Mouse (Mus musculus) cerebral cortex, adult 2 months (tissue): ENCODE results near the gene Rab37.

Experiments
- WGBS: fragments of 180-500 bp; shearing (Covaris S2); methylation state at CpG from one replicate; pipeline ENCODE4 v1.1.7; 2018; 5-methylcytosine and 5-hydroxymethylcytosine counted together

Rab37 gene

GRCm38 (mm10) chr11:115133800-115134199 is 42.6 kb downstream of the Rab37 start, which contains the start of gene Cd300lf:
Cd300lf (minus strand) TSS chr11:115133992.
- 79% methylated on average over 8 of the region's 8 CpGs for WGBS

- 81% methylated on average over 5 of the region's 5 CpGs for WGBS
Measured at GRCm38 (mm10) chr11:115138597-115139262, 47.5 kb downstream of the Rab37 start.

GRCm38 (mm10) chr11:115141970-115142369 is 50.7 kb downstream of the Rab37 start:
- 87% methylated on average over 2 of the region's 2 CpGs for WGBS

- WGBS = 77% methylated on average over 4 of the region's 4 CpGs
Measured at GRCm38 (mm10) chr11:115147813-115148212, 56.6 kb downstream of the Rab37 start.

GRCm38 (mm10) chr11:115150741-115151254 is 59.6 kb downstream of the Rab37 start:
- WGBS = 86% methylated on average over 6 of the region's 6 CpGs

GRCm38 (mm10) chr11:115151755-115152429 is 60.7 kb downstream of the Rab37 start:
- 36% methylated on average over 15 of the region's 15 CpGs for WGBS

- 89% methylated on average over 9 of the region's 9 CpGs for WGBS
Measured at GRCm38 (mm10) chr11:115153088-115153487, 61.9 kb downstream of the Rab37 start.

- 4% methylated on average over 35 of the region's 35 CpGs for WGBS
Measured at GRCm38 (mm10) chr11:115153699-115154292, 62.6 kb downstream of the Rab37 start.

GRCm38 (mm10) chr11:115155053-115155634 is 63.9 kb downstream of the Rab37 start:
- 51% methylated on average over 5 of the region's 5 CpGs for WGBS

GRCm38 (mm10) chr11:115157933-115158719 is 66.9 kb downstream of the Rab37 start:
- WGBS = 56% methylated on average over 12 of the region's 12 CpGs

GRCm38 (mm10) chr11:115160016-115160797 is 69.0 kb downstream of the Rab37 start:
- 66% methylated on average over 11 of the region's 11 CpGs for WGBS

GRCm38 (mm10) chr11:115160883-115161577 is 69.8 kb downstream of the Rab37 start:
- 46% methylated on average over 10 of the region's 10 CpGs for WGBS

- 72% methylated on average over 9 of the region's 9 CpGs for WGBS
Measured at GRCm38 (mm10) chr11:115161578-115162204, 70.5 kb downstream of the Rab37 start.

GRCm38 (mm10) chr11:115162205-115162601 is 71.0 kb downstream of the Rab37 start:
- WGBS = 43% methylated on average over 9 of the region's 9 CpGs

GRCm38 (mm10) chr11:115162832-115163480 is 71.7 kb downstream of the Rab37 start, which contains the start of gene Slc9a3r1:
Slc9a3r1 (plus strand) TSS chr11:115163341.
- under 1% methylated on average over 47 of the region's 47 CpGs for WGBS

GRCm38 (mm10) chr11:115163568-115164150 is 72.4 kb downstream of the Rab37 start:
- under 1% methylated on average over 47 of the region's 47 CpGs for WGBS

GRCm38 (mm10) chr11:115164341-115164975 is 73.2 kb downstream of the Rab37 start:
- 2% methylated on average over 14 of the region's 14 CpGs for WGBS

- WGBS = 8% methylated on average over 9 of the region's 9 CpGs
Measured at GRCm38 (mm10) chr11:115164976-115165374, 73.7 kb downstream of the Rab37 start.
